ENCODE assay signal across 8 mouse cellular contexts in genomic region chr4:150854839-150855246, GRCm38 (mm10). TPM values are rescaled to one million over a fixed set of nuclear protein-coding genes. Genes with fewer than 3 reads are reported as not detected.
DNase-seq lines count a peak whose midpoint lies in the region; ATAC-seq lines count a peak whose summit lies in the region.

No protein-coding gene starts in this region.

- H3K9ac ChIP-seq in intestine, embryonic 15.5 days, result peak overlapping the region; percentile 99

- intact Hi-C loops in gastrocnemius, postnatal 36 days (cut with DNase I), result loop anchor here (5.0 kb wide), 1 partner anchor 42 kb away; no protein-coding TSS in a partner anchor
- intact Hi-C loops in left cerebral cortex, postnatal 14 days (cut with DNase I), result loop anchor here (2.0 to 5.0 kb wide), 2 partner anchors 148 to 198 kb away; no protein-coding TSS in a partner anchor

- no peaks in the 10 kb centered on the region for H3K9me3 ChIP-seq in intestine, embryonic 15.5 days

- peak overlapping the region; percentile 76 for H3K4me2 ChIP-seq in intestine, embryonic 15.5 days (replicated peaks)

- peak; percentile 97 to 99 for DNase-seq in adrenal gland, adult 18-20 months (ENCODE audit: low spot score in 2 of 2)
- peak; percentile 97 for DNase-seq in embryo, embryonic 10 days (ENCODE audit: low spot score)
- DNase-seq in gastrocnemius, postnatal 36 days, result peak; percentile 95 to 96
- peak; percentile 96 to 97 for DNase-seq in left cerebral cortex, postnatal 14 days (ENCODE audit: low spot score in 2 of 2)
- peak; percentile 99 for DNase-seq in mesoderm, embryonic 11.5 days (ENCODE audit: low read depth, low spot score)
- peak; percentile 95 for DNase-seq in right cerebral cortex, postnatal 25 days
- DNase-seq in urinary bladder, postnatal 36 days (ENCODE audit: low spot score in 2 of 2), result peak; percentile 97

- H3K36me3 ChIP-seq in intestine, embryonic 15.5 days, result no peaks in the 10 kb centered on the region

- H3K4me1 ChIP-seq in intestine, embryonic 15.5 days (replicated peaks), result 0 out of 2 replicates have a peak, but pooled peaks cover 5% of the 10 kb centered on the region

- no peaks in the 10 kb centered on the region for H3K27me3 ChIP-seq in intestine, embryonic 15.5 days (replicated peaks)

- WGBS in intestine, embryonic 15.5 days, result under 1% methylated on average over 56 of the region's 59 CpGs

- peak overlapping the region; percentile 99 for H3K27ac ChIP-seq in intestine, embryonic 15.5 days

- ATAC-seq in intestine, embryonic 15.5 days, result peak; percentile 90

- H3K4me3 ChIP-seq in intestine, embryonic 15.5 days (replicated peaks), result peak overlapping the region; percentile 91

RNA-seq across cellular contexts. Expression of gene Errfi1, which starts 1.1 kb away (rescaled TPM):
- total RNA-seq in adrenal gland, adult 18-20 months (2021), result 10 to 100 TPM; 40.7 to 53.5 TPM
- total RNA-seq in gastrocnemius, postnatal 36 days (2021), result 10 to 100 TPM; 18.2 to 29.9 TPM
- 27.8 and 28.1 TPM in 2 replicates for polyA plus RNA-seq in intestine, embryonic 15.5 days (2015; fragmentation: Nextera tagmentation; extraction: Ambion mirVana)
- total RNA-seq in left cerebral cortex, postnatal 14 days (2021), result 10 to 100 TPM; 24.2 to 33.2 TPM

RNA-seq across cellular contexts. Expression of gene Park7, which starts 59.4 kb away (rescaled TPM):
- total RNA-seq in adrenal gland, adult 18-20 months (2021), result 100 to 1,000 TPM; 279 to 299 TPM
- total RNA-seq in gastrocnemius, postnatal 36 days (2021), result 100 to 1,000 TPM; 795 to 846 TPM
- 410 and 432 TPM in 2 replicates for polyA plus RNA-seq in intestine, embryonic 15.5 days (2015; fragmentation: Nextera tagmentation; extraction: Ambion mirVana)
- total RNA-seq in left cerebral cortex, postnatal 14 days (2021), result 100 to 1,000 TPM; 203 to 206 TPM

RNA-seq across cellular contexts. Expression of gene Tnfrsf9, which starts 59.5 kb away (rescaled TPM):
- under 1 TPM in 1 of 2 experiments, not detected in 1; 0.33 TPM for total RNA-seq in adrenal gland, adult 18-20 months (2021)
- under 1 TPM in 1 of 2 experiments, not detected in 1; 0.30 TPM for total RNA-seq in gastrocnemius, postnatal 36 days (2021)
- 1.5 and 1.7 TPM in 2 replicates for polyA plus RNA-seq in intestine, embryonic 15.5 days (2015; fragmentation: Nextera tagmentation; extraction: Ambion mirVana)
- total RNA-seq in left cerebral cortex, postnatal 14 days (2021), result under 1 TPM; 0.36 to 0.40 TPM

Comparison
In these comparisons a context has a peak if more than half of its experiments do, and no peak if none do; other contexts are left out.
1. Peak in every context shown above with its lines: DNase-seq, ATAC-seq, H3K4me3 ChIP-seq and H3K27ac ChIP-seq.